Mouse (Mus musculus): ENCODE measurements around the gene Trmt112.
"Not testable (repeated sequence)": the region's sequence is repeated elsewhere in the genome, so short reads cannot be mapped to it uniquely, and the experiment has no call there.

The Trmt112 gene

GRCm38 (mm10) chr19:6909507-6910289 lies at the start of gene Trmt112, which contains the start of gene Prdx5:
Gene Trmt112, plus strand, starts transcription at chr19:6909698.
Gene Prdx5, minus strand, starts transcription at chr19:6910106.
- peak; percentile 92 for DNase-seq

- no peak for DNase-seq
Observed at GRCm38 (mm10) chr19:6859971-6860370, 49.5 kb upstream of the Trmt112 start.

GRCm38 (mm10) chr19:6860706-6861105 lies 48.8 kb upstream of the Trmt112 start:
- DNase-seq: no peak

GRCm38 (mm10) chr19:6861451-6861850 lies 48.0 kb upstream of the Trmt112 start:
- DNase-seq: no peak

GRCm38 (mm10) chr19:6869355-6869754 lies 40.1 kb upstream of the Trmt112 start:
- DNase-seq: no peak

GRCm38 (mm10) chr19:6871574-6872271 lies 37.8 kb upstream of the Trmt112 start:
- DNase-seq: peak in 1 of 2 experiments; percentile 13

GRCm38 (mm10) chr19:6872701-6873100 lies 36.8 kb upstream of the Trmt112 start:
- no peak for DNase-seq

GRCm38 (mm10) chr19:6874257-6874656 lies 35.2 kb upstream of the Trmt112 start:
- DNase-seq: no peak

GRCm38 (mm10) chr19:6875834-6876233 lies 33.7 kb upstream of the Trmt112 start:
- DNase-seq: no peak

GRCm38 (mm10) chr19:6876799-6877198 lies 32.7 kb upstream of the Trmt112 start:
- no peak for DNase-seq

- DNase-seq: no peak
Observed at GRCm38 (mm10) chr19:6877965-6878364, 31.5 kb upstream of the Trmt112 start.

- no peak for DNase-seq
Observed at GRCm38 (mm10) chr19:6892512-6892911, 17.0 kb upstream of the Trmt112 start.

GRCm38 (mm10) chr19:6893731-6894451 lies 15.6 kb upstream of the Trmt112 start:
- no peak for DNase-seq

GRCm38 (mm10) chr19:6895608-6896305 lies 13.7 kb upstream of the Trmt112 start:
- not testable (repeated sequence) for DNase-seq

GRCm38 (mm10) chr19:6899641-6900040 lies 9.9 kb upstream of the Trmt112 start:
- no peak for DNase-seq

GRCm38 (mm10) chr19:6903031-6903430 lies 6.5 kb upstream of the Trmt112 start:
- DNase-seq: no peak

- no peak for DNase-seq
Observed at GRCm38 (mm10) chr19:6904846-6905245, 4.7 kb upstream of the Trmt112 start.

- DNase-seq: no peak
Observed at GRCm38 (mm10) chr19:6905498-6906159, 3.9 kb upstream of the Trmt112 start.

- no peak for DNase-seq
Observed at GRCm38 (mm10) chr19:6906199-6906598, 3.3 kb upstream of the Trmt112 start.

GRCm38 (mm10) chr19:6907094-6907493 lies 2.4 kb upstream of the Trmt112 start:
- no peak for DNase-seq

- DNase-seq: no peak
Observed at GRCm38 (mm10) chr19:6907811-6908540, 1.5 kb upstream of the Trmt112 start.

Measured in cerebellum, postnatal 14 days (tissue).